Mouse (Mus musculus) spleen, embryonic (tissue): ENCODE measurements around the gene Cdk2ap2.
"Not testable (repeated sequence)": the region's sequence is repeated elsewhere in the genome, so short reads cannot be mapped to it uniquely, and the experiment has no call there.

Source experiments
- CTCF ChIA-PET: fragments of 350-600 bp; sonication (Branson Sonifier 250); formaldehyde crosslinking; loops from one replicate; lab custom pipeline; 2022; lab: Charles Lee

Gene Cdk2ap2

DNA sequence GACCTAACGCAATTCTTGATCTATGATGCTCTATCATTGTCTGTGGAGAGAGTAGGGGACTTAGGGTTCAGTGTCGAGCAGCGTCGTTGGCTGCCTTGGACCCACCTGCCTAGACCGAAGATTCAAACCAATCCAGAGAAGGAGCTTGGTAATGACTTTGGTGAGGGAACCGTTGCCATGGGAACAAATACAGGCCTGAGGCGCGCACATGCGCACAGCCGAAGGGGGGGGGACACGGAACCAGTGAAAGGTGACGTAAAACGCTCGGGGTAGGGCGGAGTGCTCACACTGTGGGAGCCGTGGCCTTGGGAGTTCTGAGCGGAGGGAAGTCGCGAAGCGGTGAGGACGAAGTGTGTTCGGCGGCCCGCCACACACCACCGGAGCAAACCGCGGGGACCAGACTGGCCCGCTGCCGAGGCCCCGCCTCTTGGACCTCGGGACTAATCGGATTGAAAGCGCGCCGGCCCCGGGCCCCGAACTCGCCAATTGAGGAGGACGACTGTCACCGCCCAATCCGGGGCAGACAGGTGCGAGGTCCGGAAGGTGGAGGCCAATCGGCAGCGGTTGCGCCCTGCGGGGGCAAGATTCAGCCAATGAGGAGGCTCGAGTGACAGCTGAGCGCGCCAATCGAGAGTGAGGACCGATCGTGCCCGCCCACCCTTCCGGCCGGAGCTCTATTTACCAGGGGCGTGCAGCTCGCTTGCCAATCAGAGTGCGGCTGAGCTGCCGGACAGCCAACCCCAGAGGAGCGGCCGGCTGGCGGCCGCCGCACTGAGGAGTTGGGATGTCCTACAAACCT, at the start of gene Cdk2ap2:
Gene Cdk2ap2, plus strand, starts transcription at position 541 of the 799 bp plus-strand sequence.
- CTCF ChIA-PET: interaction anchor here (1.0 kb wide), 1 partner anchor 41 kb away, joined by 3 read pairs; no protein-coding TSS in a partner anchor

DNA sequence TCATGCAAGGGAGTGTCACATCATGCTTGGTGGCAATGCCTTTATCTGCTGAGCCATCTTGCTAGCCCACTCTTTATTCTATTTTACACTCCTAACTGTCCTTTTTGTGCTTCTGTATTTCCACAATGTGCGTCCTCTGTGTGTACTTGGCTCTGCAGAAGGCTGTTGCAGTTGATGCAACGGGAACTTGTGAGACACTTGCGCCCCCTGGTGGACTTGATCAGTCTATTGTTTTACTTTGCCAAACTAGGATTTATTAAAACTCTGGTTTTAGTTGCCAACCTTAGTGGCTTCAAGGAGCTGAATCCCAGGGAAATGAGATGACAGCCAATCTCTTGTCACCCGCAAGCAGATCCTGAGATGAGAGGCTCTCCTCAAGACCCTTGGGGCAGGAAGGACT, 49.1 kb upstream of the Cdk2ap2 start:
- CTCF ChIA-PET: interaction anchor here (1.0 to 2.4 kb wide), 3 partner anchors 9 to 48 kb away, joined by 4 to 11 read pairs (median 5); partner anchors contain the start of genes Gm49405 and Nudt8

DNA sequence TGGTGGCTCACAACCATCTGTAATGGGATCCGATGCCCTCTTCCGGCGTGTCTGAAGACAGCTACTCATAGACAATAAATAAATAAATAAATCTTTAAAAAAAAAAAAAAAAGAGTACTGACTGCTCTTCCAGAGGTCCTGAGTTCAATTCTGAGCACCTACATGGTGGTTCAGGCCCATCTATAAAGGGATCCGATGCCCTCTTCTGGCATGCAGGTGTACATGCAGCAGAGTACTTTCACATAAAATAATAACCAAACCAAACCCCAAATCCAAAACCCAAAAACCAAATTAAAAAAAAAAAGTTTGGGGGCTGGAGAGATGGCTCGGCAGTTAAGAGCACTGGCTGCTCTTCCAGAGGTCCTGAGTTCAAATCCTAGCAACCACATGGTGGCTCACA, 47.9 kb upstream of the Cdk2ap2 start:
- CTCF ChIA-PET: interaction anchor here (0.6 to 2.4 kb wide), 4 partner anchors 30 to 558 kb away, joined by 3 to 11 read pairs (median 5); no protein-coding TSS in a partner anchor

DNA sequence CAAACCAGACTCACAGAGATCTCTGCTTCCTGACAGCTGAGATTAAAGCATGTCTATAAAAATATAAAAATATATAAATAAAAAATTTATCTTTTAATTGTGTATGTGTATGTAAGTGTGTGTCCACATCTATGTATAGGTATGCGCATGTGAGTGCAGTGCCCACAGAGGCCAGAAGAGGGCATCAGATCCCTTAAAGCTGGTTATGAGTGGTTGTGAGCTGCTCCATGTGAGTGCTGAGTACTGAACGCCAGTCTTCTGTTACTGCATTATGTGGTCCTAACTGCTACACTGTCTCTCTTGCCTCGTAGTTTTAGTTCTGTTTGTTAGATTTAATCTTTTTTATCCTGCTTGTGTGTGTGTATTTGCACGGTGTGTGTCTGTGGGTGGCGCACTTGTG, 46.0 kb upstream of the Cdk2ap2 start:
- CTCF ChIA-PET: no interaction called here

DNA sequence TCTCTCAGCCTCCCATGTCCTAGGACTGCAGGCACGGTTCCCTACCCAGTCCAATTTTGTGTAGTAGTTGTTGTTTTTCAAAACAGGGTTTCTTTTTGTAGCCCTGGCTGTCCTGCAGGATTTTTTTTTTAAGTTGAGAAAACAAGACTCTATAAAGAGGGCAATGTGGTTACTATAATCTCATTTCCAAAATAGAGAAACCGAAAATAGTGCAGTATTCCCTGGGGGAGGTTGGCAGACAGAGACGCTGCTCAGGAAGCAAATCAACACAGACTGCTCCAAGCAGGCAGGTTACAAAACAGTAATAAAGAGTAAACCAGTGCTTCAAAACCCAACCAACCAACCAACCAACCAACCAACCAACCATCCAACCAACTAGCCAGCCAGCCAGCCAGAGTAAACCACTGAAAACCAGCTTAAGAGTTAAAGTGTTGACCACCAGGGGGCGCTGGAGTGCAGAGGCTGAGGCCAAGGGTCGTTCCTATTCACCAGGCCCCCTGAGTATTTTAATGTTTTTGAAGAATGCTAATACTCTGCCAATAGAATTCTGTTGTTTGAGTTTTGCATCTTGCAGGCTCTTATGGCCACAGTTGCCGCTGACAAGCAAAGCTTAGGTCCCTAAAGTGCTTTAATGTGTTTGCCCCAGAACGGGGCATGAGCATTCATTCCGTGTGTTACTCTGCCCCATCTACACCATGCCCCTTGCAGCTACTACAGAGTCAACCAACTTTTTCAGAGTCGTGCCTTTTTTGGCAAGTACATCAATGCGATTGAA, 45.1 kb upstream of the Cdk2ap2 start:
- CTCF ChIA-PET: interaction anchor here (0.6 to 1.3 kb wide), 6 partner anchors 8 to 253 kb away, joined by 3 to 4 read pairs (median 3); partner anchors contain the start of gene Rad9a

DNA sequence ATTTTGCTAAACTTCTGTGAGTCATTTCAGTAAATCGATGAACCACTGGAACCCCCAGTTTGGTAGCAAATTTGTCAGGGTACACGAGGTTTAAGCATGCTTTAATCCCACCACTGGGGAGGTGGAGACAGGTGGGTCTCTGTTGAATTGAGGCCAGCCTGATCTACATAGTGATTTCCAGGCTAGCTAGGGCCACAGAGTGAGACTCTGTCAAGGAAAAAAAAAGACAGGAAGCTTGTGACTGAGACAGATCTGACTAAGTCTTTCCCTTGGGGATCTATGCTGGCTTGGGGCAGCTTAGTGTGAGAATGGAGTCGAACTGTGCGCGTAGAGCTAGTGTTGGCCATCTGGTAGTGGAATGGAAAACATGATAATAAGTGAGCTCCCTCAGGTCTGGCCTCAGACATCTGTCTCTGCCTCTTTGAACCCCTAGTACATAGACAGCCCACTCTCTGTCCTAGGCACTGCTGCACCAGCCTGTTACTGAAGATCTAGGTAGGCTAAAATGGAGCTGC, 44.4 kb upstream of the Cdk2ap2 start:
- CTCF ChIA-PET: interaction anchor here (0.7 to 1.3 kb wide), 5 partner anchors 9 to 253 kb away, joined by 3 to 4 read pairs (median 3); partner anchors contain the start of gene Rad9a

DNA sequence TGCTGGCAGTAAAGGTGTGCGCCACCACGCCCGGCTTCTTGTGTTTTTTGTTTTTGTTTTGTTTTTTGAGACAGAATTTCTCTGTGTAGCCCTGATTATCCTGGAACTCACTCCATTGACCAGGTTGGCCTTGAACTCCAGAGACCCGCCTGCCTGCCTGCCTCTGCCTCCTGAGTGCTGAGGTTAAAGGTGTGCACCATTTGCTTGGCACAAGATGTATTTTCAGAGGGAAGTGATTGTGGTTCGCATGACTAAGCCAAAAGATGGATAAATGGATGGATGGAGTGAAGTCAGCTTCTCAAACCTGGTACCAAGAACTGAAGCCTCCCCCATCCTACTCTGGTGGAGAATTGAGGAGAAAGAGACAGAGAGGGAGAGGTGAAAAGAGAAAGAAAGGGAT, 42.4 kb upstream of the Cdk2ap2 start:
- CTCF ChIA-PET: no interaction called here

DNA sequence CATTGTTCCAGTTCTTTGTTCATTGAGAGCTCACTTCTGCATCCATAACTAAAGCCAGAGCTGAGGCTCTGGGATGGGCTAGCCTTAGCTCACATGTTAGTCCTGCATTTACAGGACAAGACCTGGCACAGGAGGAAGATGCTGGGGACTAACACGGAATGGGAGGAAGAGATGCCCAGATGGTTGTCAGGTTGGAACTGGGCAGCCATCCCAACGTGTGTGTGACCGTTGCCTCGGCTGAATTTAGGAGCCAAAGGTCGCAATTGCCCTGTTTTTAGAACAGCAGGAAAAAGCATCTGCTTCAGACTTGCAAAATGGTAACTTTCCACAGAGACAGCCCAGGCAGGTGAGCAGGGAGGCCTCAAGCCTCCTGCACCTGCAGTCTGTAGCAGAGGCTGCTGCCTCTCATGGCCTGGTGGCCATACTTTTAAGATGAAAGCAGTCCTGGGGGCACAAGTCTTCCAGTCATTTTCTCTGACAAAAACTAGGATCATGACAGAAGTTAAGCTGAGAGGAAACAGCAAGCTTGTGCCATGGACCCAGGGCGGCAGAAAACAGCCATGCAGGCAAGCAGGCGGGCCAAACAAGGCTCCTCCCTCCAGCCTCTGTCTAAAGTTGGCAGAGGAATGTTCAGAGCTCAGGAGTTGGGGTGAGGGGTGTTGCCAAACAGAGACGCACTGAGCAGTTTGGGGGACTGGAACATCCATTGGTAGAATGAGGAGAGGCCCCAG, 41.6 kb upstream of the Cdk2ap2 start:
- CTCF ChIA-PET: no interaction called here

DNA sequence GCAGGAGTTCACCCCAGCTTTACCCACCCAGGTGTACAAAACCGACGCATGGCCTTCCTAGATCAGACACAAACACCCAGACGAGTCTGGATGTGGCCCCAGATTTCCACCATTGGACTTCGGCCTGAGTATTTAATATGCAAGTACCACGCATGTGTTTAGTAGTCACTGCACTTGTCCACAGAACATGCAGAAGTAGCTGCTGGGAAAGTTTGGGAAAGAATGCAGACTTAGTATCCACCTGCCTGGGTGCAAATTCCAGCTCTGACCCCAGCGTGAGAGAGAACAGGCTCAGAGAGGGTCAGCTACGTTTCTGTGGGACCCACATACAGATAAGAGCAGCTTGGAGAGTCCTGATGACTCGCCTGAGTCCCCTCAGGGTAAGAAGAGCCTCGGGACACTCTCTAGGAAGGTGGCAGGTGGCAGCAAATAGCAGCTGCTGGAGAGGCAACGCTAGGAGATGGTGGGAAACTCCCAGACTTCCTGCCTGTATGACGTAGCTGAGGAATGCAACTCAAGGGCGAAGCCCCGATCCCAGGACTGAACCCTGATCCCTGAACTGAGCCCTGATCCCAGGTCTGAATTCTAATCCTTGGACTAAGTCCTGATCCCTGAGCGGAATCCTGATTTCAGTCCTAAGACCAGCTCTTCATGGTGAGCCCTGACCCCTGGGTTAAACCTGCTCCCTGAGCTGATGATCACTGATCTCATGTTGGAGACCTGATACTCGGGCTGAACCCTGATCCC, 40.9 kb upstream of the Cdk2ap2 start:
- CTCF ChIA-PET: interaction anchor here (0.7 to 1.4 kb wide), 3 partner anchors 9 to 69 kb away, joined by 3 to 5 read pairs (median 4); no protein-coding TSS in a partner anchor

DNA sequence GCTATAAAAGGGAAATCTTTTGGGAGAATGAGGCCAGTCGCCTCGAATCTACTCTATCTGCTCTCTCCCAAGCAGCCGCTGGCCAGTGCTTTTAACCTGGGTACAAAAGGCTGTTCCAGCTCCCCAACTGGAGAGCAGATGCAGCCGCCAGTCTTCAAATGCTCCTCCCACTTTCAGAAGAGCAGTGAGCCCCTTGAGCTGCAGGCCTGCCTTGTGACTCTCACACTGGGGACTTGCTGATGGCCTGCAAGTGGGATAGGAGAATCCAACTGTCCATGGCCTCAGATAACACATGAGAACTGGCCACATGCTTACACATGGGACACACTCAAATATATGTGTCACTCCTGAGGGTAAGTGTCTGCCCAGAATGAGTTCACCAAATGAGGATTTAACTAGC, 40.3 kb upstream of the Cdk2ap2 start:
- CTCF ChIA-PET: interaction anchor here (0.6 to 1.4 kb wide), 4 partner anchors 9 to 213 kb away, joined by 3 to 5 read pairs (median 4); no protein-coding TSS in a partner anchor

DNA sequence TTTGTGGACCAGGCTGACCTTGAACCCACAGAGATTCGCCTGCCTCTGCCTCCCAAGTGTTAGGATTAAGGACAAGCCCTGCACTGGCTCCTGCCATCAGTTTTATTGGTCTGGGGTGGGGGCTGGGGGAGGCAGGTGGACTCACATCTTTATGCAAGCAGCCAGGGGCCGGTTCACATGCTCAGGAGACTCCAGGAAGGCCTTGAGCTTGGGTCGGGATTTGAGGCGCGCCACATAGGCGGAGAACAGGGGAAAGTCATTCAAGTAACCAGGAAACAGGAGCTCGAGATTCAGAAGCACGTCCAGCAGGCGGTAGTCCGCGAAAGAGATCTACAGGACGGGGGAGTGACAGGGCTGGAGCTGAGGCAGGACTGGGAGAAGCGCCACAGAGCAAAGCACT, 39.6 kb upstream of the Cdk2ap2 start:
- CTCF ChIA-PET: interaction anchor here (0.6 to 1.4 kb wide), 2 partner anchors 10 to 214 kb away, joined by 4 to 5 read pairs; no protein-coding TSS in a partner anchor

DNA sequence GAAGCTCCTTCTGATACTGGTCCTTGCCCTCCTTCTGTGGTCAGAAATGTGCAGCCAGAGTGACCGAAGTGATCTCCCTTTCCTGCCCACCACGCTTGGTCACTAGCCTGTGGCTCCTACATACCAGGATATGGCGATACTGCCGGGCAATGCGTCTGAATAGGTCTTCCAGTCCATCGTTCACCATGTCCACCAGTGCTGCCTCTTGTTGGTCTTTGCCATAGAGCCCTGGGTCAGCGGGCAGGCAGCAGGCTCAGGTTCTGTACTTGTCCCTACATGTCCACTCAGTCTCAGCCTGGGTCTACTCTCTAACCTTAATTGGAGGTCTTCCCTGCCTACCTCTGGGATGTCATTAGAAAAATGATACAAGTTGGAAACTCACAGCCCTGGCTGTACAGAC, 39.0 kb upstream of the Cdk2ap2 start:
- CTCF ChIA-PET: no interaction called here

DNA sequence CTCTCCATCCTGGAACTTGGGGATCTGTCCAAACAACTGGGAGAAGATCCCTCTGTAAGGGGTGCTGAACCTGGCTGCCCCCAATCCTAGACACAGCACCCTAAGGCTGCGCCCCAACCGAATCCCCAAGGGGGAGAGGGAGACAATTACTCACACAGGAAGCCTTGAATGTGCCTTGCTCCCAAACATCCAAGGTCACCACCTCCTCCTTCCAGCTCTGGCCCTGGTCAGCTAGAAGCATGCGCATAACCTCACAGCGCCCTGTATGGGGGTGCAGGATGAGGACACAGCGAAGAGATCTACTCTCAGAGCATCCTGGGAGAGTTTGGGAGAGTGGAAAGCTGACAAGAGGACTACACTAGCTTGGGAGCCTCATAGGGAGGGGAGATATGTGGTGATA, 38.4 kb upstream of the Cdk2ap2 start:
- CTCF ChIA-PET: no interaction called here

DNA sequence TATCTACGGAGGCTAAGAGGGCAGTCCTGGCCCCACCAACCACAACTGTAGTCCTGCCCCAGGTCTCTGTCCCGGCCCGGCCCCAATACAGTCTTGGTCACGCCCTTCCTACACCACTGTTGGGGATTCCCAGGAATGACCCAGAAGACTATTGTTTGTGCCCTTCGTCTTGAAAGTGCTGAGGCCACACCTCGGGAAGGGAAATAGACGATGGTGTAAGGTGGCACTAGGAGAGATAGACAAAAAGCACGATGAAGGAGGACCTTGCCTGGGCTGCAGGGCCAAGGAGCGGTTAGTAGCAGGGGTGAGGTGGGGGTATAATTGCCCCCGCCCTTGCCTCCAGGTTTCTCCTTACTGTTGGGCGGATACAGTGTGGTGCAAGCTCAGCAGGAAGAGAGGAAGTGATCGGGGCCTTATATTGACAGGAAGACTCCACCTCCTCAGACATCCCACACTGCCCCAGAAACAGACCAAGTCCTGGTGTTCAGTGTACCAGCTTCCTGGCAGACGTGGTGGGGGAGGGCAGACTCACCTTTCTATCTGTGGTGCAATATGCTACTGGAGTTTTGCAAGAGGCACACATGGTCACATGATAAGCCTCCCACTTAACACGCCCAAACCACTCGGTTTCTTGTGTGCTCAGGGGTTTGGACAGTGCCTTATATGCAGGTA, 37.8 kb upstream of the Cdk2ap2 start, which contains the start of gene Gstp3:
Gene Gstp3, minus strand, starts transcription at position 501 of the 672 bp plus-strand sequence.
- CTCF ChIA-PET: interaction anchor here (0.5 kb wide), 1 partner anchor 318 kb away, joined by 3 read pairs; no protein-coding TSS in a partner anchor

DNA sequence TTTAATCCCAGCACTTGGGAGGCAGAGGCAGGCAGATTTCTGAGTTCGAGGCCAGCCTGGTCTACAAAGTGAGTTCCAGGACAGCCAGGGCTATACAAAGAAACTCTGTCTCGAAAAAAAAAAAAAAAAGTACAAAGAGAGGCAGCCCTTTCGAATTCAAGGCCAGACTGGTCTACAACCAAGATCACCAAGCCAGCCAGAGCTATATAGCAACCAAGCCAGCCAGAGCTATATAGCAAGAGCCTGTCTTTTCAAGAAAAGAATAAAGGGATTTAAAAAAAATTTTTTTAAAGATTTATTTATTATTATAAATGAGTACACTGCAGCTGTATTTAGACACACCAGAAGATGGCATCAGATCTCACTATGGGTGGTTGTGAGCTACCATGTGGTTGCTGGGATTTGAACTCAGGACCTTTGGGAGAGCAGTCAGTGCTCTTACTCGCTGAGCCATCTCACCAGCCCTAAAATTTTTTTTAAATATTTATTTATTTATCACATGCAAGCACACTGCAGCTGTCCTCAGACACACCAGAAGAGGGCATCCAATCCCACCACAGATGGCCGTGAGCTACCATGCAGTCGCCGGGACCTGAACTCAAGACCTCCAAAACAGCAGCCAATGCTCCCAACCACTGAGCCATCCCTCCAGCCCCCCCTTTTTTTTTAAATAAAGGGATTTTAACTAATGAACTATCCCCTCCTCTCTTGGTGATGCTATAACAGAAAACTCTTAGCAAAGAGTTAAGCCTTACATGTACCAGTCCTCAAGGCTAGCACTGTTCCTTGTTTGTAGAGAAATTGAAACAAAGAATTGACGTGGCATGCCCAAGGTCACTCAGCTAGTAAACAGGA, 36.7 kb upstream of the Cdk2ap2 start:
- CTCF ChIA-PET: not testable (repeated sequence)

DNA sequence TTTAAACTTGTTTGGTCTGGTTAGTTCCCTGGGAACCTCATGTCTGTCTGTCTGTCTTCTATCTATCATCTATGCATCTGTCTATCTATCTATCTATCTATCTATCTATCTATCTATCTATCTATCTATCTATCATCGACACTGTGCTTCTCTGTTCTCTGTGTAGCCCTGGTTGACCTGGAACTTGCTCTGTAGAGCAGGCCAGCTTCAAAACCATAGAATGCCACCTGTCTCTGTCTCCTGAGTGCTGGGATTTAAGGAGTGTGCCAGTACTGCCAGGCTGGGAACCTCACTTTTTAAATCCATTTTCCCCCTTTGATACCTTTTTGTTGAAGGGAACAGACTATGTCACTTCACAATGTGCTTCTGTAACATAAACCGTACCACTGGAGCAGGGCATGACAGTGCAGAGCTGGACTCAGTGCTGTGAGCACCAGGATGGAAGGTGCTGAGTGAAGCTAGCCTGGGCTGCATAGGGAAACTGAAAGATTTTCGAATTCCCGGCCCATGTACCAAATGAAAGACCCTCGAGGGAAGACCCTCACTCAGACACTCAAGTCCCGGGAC, 36.0 kb upstream of the Cdk2ap2 start:
- CTCF ChIA-PET: interaction anchor here (0.5 kb wide), 1 partner anchor 35 kb away, joined by 3 read pairs; no protein-coding TSS in a partner anchor

DNA sequence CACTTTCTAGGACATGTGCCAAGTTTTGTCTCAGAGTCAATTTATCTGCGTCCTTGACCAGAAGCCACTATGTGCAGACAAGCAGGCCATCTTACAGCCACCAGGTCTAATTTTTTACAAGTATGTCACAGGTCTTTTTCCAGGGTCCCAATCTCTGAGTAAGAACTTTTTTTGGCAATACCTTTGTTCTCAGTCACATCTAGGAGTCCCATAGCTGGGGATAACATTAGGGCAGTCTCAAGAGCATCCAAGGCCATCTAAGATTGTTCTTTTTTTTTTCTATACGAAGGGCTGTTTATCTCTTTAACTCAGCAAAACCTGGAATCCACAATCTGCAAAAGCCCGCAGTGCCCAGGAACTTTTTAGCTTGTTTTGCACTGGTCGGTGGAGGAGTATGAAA, 33.6 kb upstream of the Cdk2ap2 start:
- CTCF ChIA-PET: not testable (repeated sequence)

DNA sequence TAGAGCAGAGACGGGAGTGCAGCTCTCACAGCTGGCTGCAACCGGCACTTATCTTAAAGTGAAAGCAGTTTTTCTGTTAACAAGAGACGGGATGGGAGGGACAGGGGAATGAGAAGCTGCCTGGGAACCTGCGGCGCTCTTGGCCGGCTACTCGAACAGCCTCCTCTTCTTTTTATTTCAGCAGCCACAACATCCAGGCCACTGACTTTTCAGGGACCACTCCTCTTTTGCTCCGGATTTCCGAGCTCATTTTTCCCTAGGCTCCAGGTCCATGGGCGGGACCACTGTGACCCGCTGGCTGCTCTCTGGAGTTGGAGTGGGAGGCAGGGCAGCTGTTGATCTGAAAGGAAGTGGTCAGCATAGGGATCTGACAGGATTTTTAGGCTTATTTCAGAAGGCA, 32.5 kb upstream of the Cdk2ap2 start:
- CTCF ChIA-PET: not testable (repeated sequence)
